Mouse (Mus musculus) limb, embryonic 12.5 days (tissue): ENCODE measurements at regions not wholly inside any gene's neighbourhood (a gene's known extent, or its start where the extent isn't known, plus 50 kb on each side); places are given as distances from the start of the nearest gene placed in this dataset.
"Not testable (repeated sequence)": the region's sequence is repeated elsewhere in the genome, so short reads cannot be mapped to it uniquely, and the experiment has no call there.

Experiments used
- ATAC-seq: fragments of 200-750 bp; cut with Nextera tagmentation; 2 replicates; pipeline ENCODE4 v1.8.0; 2017; ENCODE audit warnings: low read depth, moderate TSS enrichment; ENCODE audit not compliant: insufficient number of reproducible peaks, insufficient read depth, low FRiP score, low TSS enrichment
- H3K27ac ChIP-seq: fragments of 300-500 bp; sonication (generic); 2 replicates; pipeline ENCODE4 v1.5.1; 2016; ENCODE audit warnings: mild to moderate bottlenecking, moderate library complexity
- H3K27me3 ChIP-seq: fragments of 300-500 bp; sonication (generic); 2 replicates; pipeline ENCODE4 v1.6.1; 2016; ENCODE audit warnings: mild to moderate bottlenecking, moderate library complexity
- H3K36me3 ChIP-seq: fragments of 300-500 bp; sonication (generic); 2 replicates; pipeline ENCODE4 v1.6.1; 2016; ENCODE audit warnings: mild to moderate bottlenecking, moderate library complexity
- H3K4me1 ChIP-seq: fragments of 300-500 bp; sonication (generic); replicated peaks from 2 replicates; pipeline ENCODE4 v1.6.1; 2016
- H3K4me2 ChIP-seq: fragments of 300-500 bp; sonication (generic); 2 replicates; pipeline ENCODE4 v1.6.1; 2016; ENCODE audit warnings: mild to moderate bottlenecking, moderate library complexity
- H3K4me3 ChIP-seq: fragments of 300-500 bp; sonication (generic); replicated peaks from 2 replicates; pipeline ENCODE4 v1.5.1; 2016; ENCODE audit warnings: mild to moderate bottlenecking
- H3K9ac ChIP-seq: fragments of 300-500 bp; sonication (generic); replicated peaks from 2 replicates; pipeline ENCODE4 v1.6.1; 2016; ENCODE audit warnings: mild to moderate bottlenecking, moderate library complexity
- H3K9me3 ChIP-seq: fragments of 300-500 bp; sonication (generic); 2 replicates; pipeline ENCODE4 v1.6.1; 2016; ENCODE audit warnings: mild to moderate bottlenecking, moderate library complexity
- WGBS: fragments of 180-500 bp; shearing (Covaris S2); methylation state at CpG from one replicate; pipeline ENCODE4 v1.1.7; 2016; 5-methylcytosine and 5-hydroxymethylcytosine counted together

GRCm38 (mm10) chr17:79977154-79977571 lies 81.2 kb upstream of the Atl2 start:
- no peaks in the 10 kb centered on the region for H3K27me3 ChIP-seq
- no peak overlapping the region for H3K4me2 ChIP-seq
- WGBS = 24% methylated on average over 3 of the region's 3 CpGs
- no peaks in the 10 kb centered on the region for H3K36me3 ChIP-seq
- peaks cover 77% of the 10 kb centered on the region for H3K4me1 ChIP-seq
- no peak overlapping the region for H3K4me3 ChIP-seq
- peak overlapping the region; percentile 23; the same call in 1 of the 2 replicates for H3K27ac ChIP-seq
- H3K9ac ChIP-seq = no peak overlapping the region
- H3K9me3 ChIP-seq = no peaks in the 10 kb centered on the region
- peak; percentile 29; the same call in 1 of the 2 replicates for ATAC-seq

GRCm38 (mm10) chr17:79976518-79977100 lies 80.7 kb upstream of the Atl2 start:
- Histone ChIP-seq H3K36me3 (no peaks in the 10 kb centered on the region), H3K27ac (peak overlapping the region; percentile 23; the same call in 1 of the 2 replicates), H3K27me3 (no peaks in the 10 kb centered on the region), H3K9me3 (no peaks in the 10 kb centered on the region), H3K4me2 (peak overlapping the region; percentile 37), H3K9ac (no peak overlapping the region), H3K4me1 (peaks cover 71% of the 10 kb centered on the region), H3K4me3 (no peak overlapping the region)
- 78% methylated on average over 5 of the region's 5 CpGs for WGBS
- no peak for ATAC-seq

GRCm38 (mm10) chr17:79975997-79976443 lies 80.1 kb upstream of the Atl2 start:
- Histone ChIP-seq H3K9me3 (no peaks in the 10 kb centered on the region), H3K4me1 (peaks cover 66% of the 10 kb centered on the region), H3K9ac (no peak overlapping the region), H3K27ac (no peak overlapping the region), H3K4me2 (peak overlapping the region; percentile 37), H3K4me3 (no peak overlapping the region), H3K36me3 (no peaks in the 10 kb centered on the region), H3K27me3 (no peaks in the 10 kb centered on the region)
- 26% methylated on average over 11 of the region's 11 CpGs for WGBS
- no peak for ATAC-seq

- H3K9ac ChIP-seq, H3K9me3 ChIP-seq, H3K27ac ChIP-seq, H3K27me3 ChIP-seq, H3K4me3 ChIP-seq, ATAC-seq, H3K36me3 ChIP-seq: not testable (repeated sequence)
- Histone ChIP-seq H3K4me2 (peak overlapping the region; percentile 37), H3K4me1 (peaks cover 59% of the 10 kb centered on the region)
- whole genome bisulfite sequencing = 21% methylated on average over 16 of the region's 16 CpGs
These were observed 79.3 kb upstream of the Atl2 start for GRCm38 (mm10) chr17:79975150-79975757.

- Histone ChIP-seq H3K36me3 (no peaks in the 10 kb centered on the region), H3K9me3 (no peaks in the 10 kb centered on the region), H3K27ac (no peak overlapping the region), H3K27me3 (no peaks in the 10 kb centered on the region), H3K4me3 (no peak overlapping the region), H3K4me2 (no peak overlapping the region), H3K4me1 (peaks cover 48% of the 10 kb centered on the region), H3K9ac (no peak overlapping the region)
- 58% methylated on average over 8 of the region's 8 CpGs for WGBS
- ATAC-seq = no peak
These were observed 75.9 kb upstream of the Atl2 start for GRCm38 (mm10) chr17:79971721-79972336.

- Histone ChIP-seq H3K27me3 (no peaks in the 10 kb centered on the region), H3K4me1 (peaks cover 30% of the 10 kb centered on the region), H3K9me3 (no peaks in the 10 kb centered on the region), H3K4me3 (no peak overlapping the region), H3K4me2 (no peak overlapping the region), H3K27ac (no peak overlapping the region), H3K9ac (no peak overlapping the region), H3K36me3 (no peaks in the 10 kb centered on the region)
- WGBS = 30% methylated on average over 7 of the region's 7 CpGs
- no peak for ATAC-seq
These were observed 73.6 kb upstream of the Atl2 start for GRCm38 (mm10) chr17:79969500-79969972.

- Histone ChIP-seq H3K27ac (no peak overlapping the region), H3K4me2 (no peak overlapping the region), H3K36me3 (no peaks in the 10 kb centered on the region), H3K9ac (no peak overlapping the region), H3K9me3 (no peaks in the 10 kb centered on the region), H3K27me3 (no peaks in the 10 kb centered on the region), H3K4me3 (no peak overlapping the region), H3K4me1 (peaks cover 24% of the 10 kb centered on the region)
- WGBS = 81% methylated on average over 9 of the region's 9 CpGs
- ATAC-seq = no peak
These were observed 72.9 kb upstream of the Atl2 start for GRCm38 (mm10) chr17:79968819-79969218.

- 42% methylated on average over 6 of the region's 6 CpGs for WGBS
- H3K4me2 ChIP-seq = no peak overlapping the region
- no peaks in the 10 kb centered on the region for H3K9me3 ChIP-seq
- ATAC-seq = no peak
- no peak overlapping the region for H3K27ac ChIP-seq
- H3K27me3 ChIP-seq = no peaks in the 10 kb centered on the region
- H3K36me3 ChIP-seq = no peaks in the 10 kb centered on the region
- no peak overlapping the region for H3K9ac ChIP-seq
- peaks cover 15% of the 10 kb centered on the region for H3K4me1 ChIP-seq
- H3K4me3 ChIP-seq = no peak overlapping the region
These were observed 71.1 kb upstream of the Atl2 start for GRCm38 (mm10) chr17:79966981-79967380.

- H3K4me2 ChIP-seq = no peak overlapping the region
- H3K4me1 ChIP-seq = peaks cover 28% of the 10 kb centered on the region
- no peaks in the 10 kb centered on the region for H3K9me3 ChIP-seq
- no peaks in the 10 kb centered on the region for H3K27me3 ChIP-seq
- H3K9ac ChIP-seq = no peak overlapping the region
- no peak overlapping the region for H3K27ac ChIP-seq
- no peaks in the 10 kb centered on the region for H3K36me3 ChIP-seq
- WGBS = 81% methylated on average over 8 of the region's 8 CpGs
- H3K4me3 ChIP-seq = no peak overlapping the region
- no peak for ATAC-seq
These were observed 69.7 kb upstream of the Atl2 start for GRCm38 (mm10) chr17:79965625-79966024.

GRCm38 (mm10) chr17:79964850-79965249 lies 68.9 kb upstream of the Atl2 start:
- H3K27ac ChIP-seq = 0 out of 2 replicates have a peak overlapping the region, but pooled peaks have one; percentile 17
- no peak for ATAC-seq
- no peaks in the 10 kb centered on the region for H3K36me3 ChIP-seq
- H3K4me3 ChIP-seq = no peak overlapping the region
- H3K9me3 ChIP-seq = no peaks in the 10 kb centered on the region
- H3K4me2 ChIP-seq = no peak overlapping the region
- WGBS = 73% methylated on average over 8 of the region's 8 CpGs
- H3K27me3 ChIP-seq = no peaks in the 10 kb centered on the region
- H3K9ac ChIP-seq = no peak overlapping the region
- H3K4me1 ChIP-seq = peaks cover 33% of the 10 kb centered on the region

GRCm38 (mm10) chr17:79963330-79963729 lies 67.4 kb upstream of the Atl2 start:
- no peaks in the 10 kb centered on the region for H3K9me3 ChIP-seq
- no peak overlapping the region for H3K4me3 ChIP-seq
- no peaks in the 10 kb centered on the region for H3K36me3 ChIP-seq
- H3K27ac ChIP-seq = no peak overlapping the region
- WGBS = 71% methylated on average over 2 of the region's 2 CpGs
- H3K27me3 ChIP-seq = no peaks in the 10 kb centered on the region
- no peak overlapping the region for H3K4me2 ChIP-seq
- peaks cover 36% of the 10 kb centered on the region for H3K4me1 ChIP-seq
- ATAC-seq = no peak
- H3K9ac ChIP-seq = no peak overlapping the region
